10 mouse cellular contexts compared by ENCODE assay signal in the genomic region with DNA sequence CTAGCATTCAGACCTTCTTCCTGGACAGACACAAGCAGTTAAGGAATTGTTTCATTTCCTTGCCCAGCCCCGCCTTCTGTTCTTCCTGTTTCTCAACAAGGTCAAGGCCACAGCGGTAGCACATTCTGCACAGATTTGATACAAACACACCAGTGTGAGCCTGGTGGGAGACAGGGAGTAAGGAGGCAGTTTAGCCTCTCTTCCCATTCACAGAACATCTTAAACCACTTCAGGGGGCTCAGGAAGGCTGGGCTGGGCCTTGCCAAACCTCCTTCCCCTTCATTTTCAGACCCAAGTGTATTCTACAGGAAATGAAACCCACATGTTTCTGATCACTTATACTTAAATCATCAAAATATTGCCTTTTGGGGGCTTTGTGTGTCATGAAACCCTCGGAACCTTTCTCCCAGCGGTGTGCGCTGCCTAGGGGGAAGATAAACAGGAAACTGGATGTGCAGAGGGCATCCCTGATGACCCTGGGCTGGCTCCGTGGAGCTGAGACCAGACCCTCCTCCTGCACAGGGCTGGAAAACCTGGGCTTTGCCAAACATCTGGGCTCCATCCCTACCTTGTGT.
DNase-seq lines count a peak whose midpoint lies in the region; ATAC-seq and TF ChIP-seq lines count a peak whose summit lies in the region.
"Had no signal": no experiment of that assay in that cellular context is flagged by ENCODE, and none has a peak within 500 bp of the region (broad histone marks: within the 10 kb centered on the region; RNA-seq: fewer than 3 reads in every experiment).

No protein-coding gene starts in this region.

- no peaks in the 10 kb centered on the region for H3K9me3 ChIP-seq in hindbrain, embryonic 10.5 days
- H3K9me3 ChIP-seq in hindbrain, embryonic 12.5 days (replicated peaks) = no peaks in the 10 kb centered on the region
- H3K9me3 ChIP-seq in embryonic facial prominence, embryonic 13.5 days = no peaks in the 10 kb centered on the region
- H3K9me3 ChIP-seq in kidney, postnatal 0 days (replicated peaks; ENCODE audit: low read length) = no peaks in the 10 kb centered on the region
- H3K9me3 ChIP-seq in midbrain, embryonic 15.5 days = no peaks in the 10 kb centered on the region
- H3K9me3 ChIP-seq in hindbrain, embryonic 14.5 days (ENCODE audit: control insufficient read depth, low read length) = no peaks in the 10 kb centered on the region
- H3K9me3 ChIP-seq: intestine, embryonic 15.5 days had no signal

- no peak overlapping the region for H3K27ac ChIP-seq in hindbrain, embryonic 10.5 days
- no peak overlapping the region for H3K27ac ChIP-seq in hindbrain, embryonic 12.5 days
- peak overlapping the region; percentile 74 for H3K27ac ChIP-seq in embryonic facial prominence, embryonic 13.5 days
- 0 out of 2 replicates have a peak overlapping the region, but pooled peaks have one; percentile 37 for H3K27ac ChIP-seq in kidney, postnatal 0 days
- no peak overlapping the region for H3K27ac ChIP-seq in midbrain, embryonic 15.5 days
- H3K27ac ChIP-seq in left cerebral cortex, adult 2 months = no peak overlapping the region
- no peak overlapping the region for H3K27ac ChIP-seq in hindbrain, embryonic 14.5 days
- H3K27ac ChIP-seq: intestine, embryonic 15.5 days had no signal

- no peak for ATAC-seq in hindbrain, embryonic 12.5 days (ENCODE audit: low FRiP score)
- ATAC-seq in embryonic facial prominence, embryonic 13.5 days (ENCODE audit: insufficient number of reproducible peaks, insufficient read depth, low FRiP score, low TSS enrichment, low read depth) = peak; percentile 43; the same call in 1 of the 2 replicates
- no peak for ATAC-seq in kidney, postnatal 0 days (replicated peaks; ENCODE audit: low FRiP score, low read depth)
- ATAC-seq in midbrain, embryonic 15.5 days (replicated peaks) = no peak
- ATAC-seq in hindbrain, embryonic 14.5 days (ENCODE audit: low FRiP score) = no peak
- ATAC-seq: intestine, embryonic 15.5 days had no signal

- H3K36me3 ChIP-seq in hindbrain, embryonic 10.5 days = no peaks in the 10 kb centered on the region
- no peaks in the 10 kb centered on the region for H3K36me3 ChIP-seq in hindbrain, embryonic 12.5 days
- no peaks in the 10 kb centered on the region for H3K36me3 ChIP-seq in embryonic facial prominence, embryonic 13.5 days
- no peaks in the 10 kb centered on the region for H3K36me3 ChIP-seq in kidney, postnatal 0 days (ENCODE audit: insufficient read depth, low read length)
- no peaks in the 10 kb centered on the region for H3K36me3 ChIP-seq in midbrain, embryonic 15.5 days (replicated peaks)
- H3K36me3 ChIP-seq in hindbrain, embryonic 14.5 days (replicated peaks; ENCODE audit: control insufficient read depth, insufficient read depth) = no peaks in the 10 kb centered on the region
- H3K36me3 ChIP-seq: intestine, embryonic 15.5 days had no signal

- no peak for TF ChIP-seq CTCF in kidney, postnatal 0 days (IDR thresholded peaks at IDR 0.05; ENCODE audit: low read depth)
- TF ChIP-seq CTCF in left cerebral cortex, adult 2 months (IDR thresholded peaks at IDR 0.05) = no peak

- intact Hi-C loops in left cerebral cortex, adult 2 months (cut with DNase I) = no loop called here

- DNase-seq in hindbrain, embryonic 10.5 days (ENCODE audit: low spot score) = peak; percentile 57
- peak; percentile 54 for DNase-seq in kidney, postnatal 0 days (ENCODE audit: low spot score)
- peak; percentile 18 for DNase-seq in ovary, postnatal 14 days (ENCODE audit: low spot score)
- DNase-seq in left cerebral cortex, adult 2 months (ENCODE audit: extremely low spot score in 1 of 2, low spot score in 2 of 2) = no peak
- DNase-seq in hindbrain, embryonic 14.5 days (ENCODE audit: low spot score) = no peak

- no peak overlapping the region for H3K9ac ChIP-seq in hindbrain, embryonic 12.5 days
- H3K9ac ChIP-seq in embryonic facial prominence, embryonic 13.5 days = no peak overlapping the region
- H3K9ac ChIP-seq in kidney, postnatal 0 days (ENCODE audit: low read depth, low read length) = no peak overlapping the region
- H3K9ac ChIP-seq in midbrain, embryonic 15.5 days = no peak overlapping the region
- H3K9ac ChIP-seq in hindbrain, embryonic 14.5 days = no peak overlapping the region
- H3K9ac ChIP-seq: intestine, embryonic 15.5 days had no signal

- no peaks in the 10 kb centered on the region; the same call in 1 of the 2 replicates for H3K27me3 ChIP-seq in hindbrain, embryonic 10.5 days (ENCODE audit: insufficient read depth, poor library complexity, severe bottlenecking)
- H3K27me3 ChIP-seq in hindbrain, embryonic 12.5 days = no peaks in the 10 kb centered on the region
- H3K27me3 ChIP-seq in embryonic facial prominence, embryonic 13.5 days = peaks cover 23% of the 10 kb centered on the region
- H3K27me3 ChIP-seq in kidney, postnatal 0 days (ENCODE audit: insufficient read depth, low read length) = no peaks in the 10 kb centered on the region
- H3K27me3 ChIP-seq in midbrain, embryonic 15.5 days (replicated peaks) = no peaks in the 10 kb centered on the region
- no peaks in the 10 kb centered on the region for H3K27me3 ChIP-seq in hindbrain, embryonic 14.5 days (ENCODE audit: control insufficient read depth, insufficient read depth, low read length)
- H3K27me3 ChIP-seq: CH12.LX; intestine, embryonic 15.5 days had no signal

- H3K4me3 ChIP-seq in hindbrain, embryonic 10.5 days = no peak overlapping the region
- H3K4me3 ChIP-seq in hindbrain, embryonic 12.5 days = no peak overlapping the region
- H3K4me3 ChIP-seq in embryonic facial prominence, embryonic 13.5 days = peak overlapping the region; percentile 3; the same call in 1 of the 2 replicates
- no peak overlapping the region for H3K4me3 ChIP-seq in kidney, postnatal 0 days (replicated peaks; ENCODE audit: low read depth, low read length)
- no peak overlapping the region for H3K4me3 ChIP-seq in midbrain, embryonic 15.5 days
- no peak overlapping the region for H3K4me3 ChIP-seq in left cerebral cortex, adult 2 months
- no peak overlapping the region for H3K4me3 ChIP-seq in hindbrain, embryonic 14.5 days (replicated peaks; ENCODE audit: low read length)
- H3K4me3 ChIP-seq: intestine, embryonic 15.5 days had no signal

- H3K4me2 ChIP-seq in hindbrain, embryonic 12.5 days (replicated peaks) = no peak overlapping the region
- peak overlapping the region; percentile 46 for H3K4me2 ChIP-seq in embryonic facial prominence, embryonic 13.5 days
- H3K4me2 ChIP-seq in kidney, postnatal 0 days (ENCODE audit: low read length) = no peak overlapping the region
- H3K4me2 ChIP-seq in midbrain, embryonic 15.5 days = no peak overlapping the region
- no peak overlapping the region for H3K4me2 ChIP-seq in hindbrain, embryonic 14.5 days (replicated peaks)
- H3K4me2 ChIP-seq: intestine, embryonic 15.5 days had no signal

- peaks cover 13% of the 10 kb centered on the region; the same call in 1 of the 2 replicates for H3K4me1 ChIP-seq in hindbrain, embryonic 10.5 days (replicated peaks)
- no peaks in the 10 kb centered on the region for H3K4me1 ChIP-seq in hindbrain, embryonic 12.5 days
- H3K4me1 ChIP-seq in embryonic facial prominence, embryonic 13.5 days = peaks cover 32% of the 10 kb centered on the region
- no peaks in the 10 kb centered on the region for H3K4me1 ChIP-seq in kidney, postnatal 0 days (replicated peaks; ENCODE audit: insufficient read depth, low read length)
- H3K4me1 ChIP-seq in midbrain, embryonic 15.5 days = no peaks in the 10 kb centered on the region
- H3K4me1 ChIP-seq in hindbrain, embryonic 14.5 days (replicated peaks; ENCODE audit: control insufficient read depth, insufficient read depth, low read length) = no peaks in the 10 kb centered on the region

- WGBS in hindbrain, embryonic 10.5 days = 62% methylated on average over 6 of the region's 6 CpGs
- 72% methylated on average over 6 of the region's 6 CpGs for WGBS in hindbrain, embryonic 12.5 days
- 22% methylated on average over 6 of the region's 6 CpGs for WGBS in embryonic facial prominence, embryonic 13.5 days
- 41% methylated on average over 6 of the region's 6 CpGs for whole genome bisulfite sequencing in kidney, postnatal 0 days
- WGBS in midbrain, embryonic 15.5 days = 77% methylated on average over 6 of the region's 6 CpGs
- WGBS in hindbrain, embryonic 14.5 days = 80% methylated on average over 6 of the region's 6 CpGs

Comparison
In these comparisons a context has a peak if more than half of its experiments do, and no peak if none do; other contexts are left out.
1. DNase-seq: peak in hindbrain, embryonic 10.5 days (single experiment), kidney, postnatal 0 days (single experiment) and ovary, postnatal 14 days (single experiment); none in left cerebral cortex, adult 2 months (0 of 2) and hindbrain, embryonic 14.5 days (single experiment).
2. H3K27ac ChIP-seq: peak in embryonic facial prominence, embryonic 13.5 days (single experiment) and kidney, postnatal 0 days (single experiment); none in hindbrain, embryonic 10.5 days (single experiment), hindbrain, embryonic 12.5 days (single experiment), midbrain, embryonic 15.5 days (single experiment), left cerebral cortex, adult 2 months (single experiment) and hindbrain, embryonic 14.5 days (single experiment).